Mouse (Mus musculus) thymus, postnatal 14 days (tissue): ENCODE data around the gene Nckap1l.
"Not testable (repeated sequence)": the region's sequence is repeated elsewhere in the genome, so short reads cannot be mapped to it uniquely, and the experiment has no call there.

Source experiments
- DNase-seq: peaks from one replicate; pipeline ENCODE4 v3.0.0; 2021

The Nckap1l gene

DNA sequence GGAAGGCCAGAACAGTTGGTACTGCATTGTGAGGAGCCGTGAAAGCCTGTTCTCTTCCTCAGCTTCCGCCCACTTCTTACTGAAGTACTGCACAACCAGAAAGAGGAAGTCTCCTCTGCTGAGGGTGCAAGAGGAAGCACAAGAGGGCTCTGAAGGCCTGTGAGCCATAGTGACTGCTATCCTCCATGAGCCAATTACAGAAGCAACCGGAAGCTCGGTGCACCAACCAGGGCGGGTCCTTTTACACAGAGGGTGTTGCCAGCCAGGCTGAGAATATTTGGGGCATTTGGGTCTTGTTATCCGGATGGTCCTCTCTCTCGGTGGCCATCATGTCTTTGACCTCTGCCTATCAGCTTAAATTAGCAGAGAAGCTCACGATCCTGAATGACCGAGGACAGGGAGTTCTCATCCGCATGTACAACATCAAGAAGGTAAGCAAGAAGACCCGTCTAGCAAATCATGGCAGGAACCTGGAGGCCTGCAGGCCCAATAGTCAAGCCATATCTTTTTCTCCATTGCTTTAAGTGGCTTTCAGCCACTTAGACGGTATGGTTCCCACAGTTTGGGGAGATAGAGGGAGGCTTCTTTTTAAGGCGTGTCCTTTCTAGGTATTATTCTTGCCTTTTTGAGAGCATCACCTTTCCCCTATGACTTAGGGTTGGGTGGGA, at the start of gene Nckap1l:
Gene Nckap1l (plus strand): TSS at position 244 of the 668 bp plus-strand sequence.
- peak; percentile 85 for DNase-seq

DNA sequence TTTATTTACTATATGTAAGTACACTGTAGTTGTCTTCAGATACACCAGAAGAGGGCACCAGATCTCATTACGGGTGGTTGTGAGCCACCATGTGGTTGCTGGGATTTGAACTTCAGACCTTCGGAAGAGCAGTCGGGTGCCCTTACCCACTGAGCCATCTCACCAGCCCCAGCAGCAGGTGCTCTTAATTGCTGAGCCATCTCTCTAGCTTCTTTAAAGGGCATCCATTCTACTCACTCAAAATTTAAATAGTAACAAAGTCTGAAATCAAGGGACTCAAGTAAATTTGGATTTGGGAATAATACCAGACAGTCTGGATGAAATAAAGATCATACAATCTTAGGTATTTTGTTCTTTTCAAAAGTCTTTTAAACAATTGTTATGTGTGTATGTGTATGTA, 48.0 kb upstream of the Nckap1l start:
- not testable (repeated sequence) for DNase-seq

DNA sequence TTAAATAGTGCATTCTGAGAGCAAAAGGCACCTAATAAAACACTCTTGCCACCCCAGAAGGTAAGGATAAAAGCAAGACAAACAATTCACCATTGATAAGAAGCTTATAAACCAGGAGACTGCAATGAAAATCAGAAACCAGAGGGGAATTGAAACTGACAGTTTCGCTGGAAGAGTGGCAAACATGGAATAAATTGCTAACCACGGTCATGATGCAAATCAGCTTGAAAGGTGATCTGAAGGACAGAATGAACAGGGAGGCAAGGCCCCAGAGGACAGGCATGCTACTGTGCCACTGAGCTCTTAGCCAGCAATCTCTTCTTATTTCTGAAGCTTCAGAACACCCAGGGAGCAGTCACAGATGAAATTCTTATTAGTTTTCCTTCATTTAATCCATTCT, 26.6 kb upstream of the Nckap1l start:
- DNase-seq = no peak

DNA sequence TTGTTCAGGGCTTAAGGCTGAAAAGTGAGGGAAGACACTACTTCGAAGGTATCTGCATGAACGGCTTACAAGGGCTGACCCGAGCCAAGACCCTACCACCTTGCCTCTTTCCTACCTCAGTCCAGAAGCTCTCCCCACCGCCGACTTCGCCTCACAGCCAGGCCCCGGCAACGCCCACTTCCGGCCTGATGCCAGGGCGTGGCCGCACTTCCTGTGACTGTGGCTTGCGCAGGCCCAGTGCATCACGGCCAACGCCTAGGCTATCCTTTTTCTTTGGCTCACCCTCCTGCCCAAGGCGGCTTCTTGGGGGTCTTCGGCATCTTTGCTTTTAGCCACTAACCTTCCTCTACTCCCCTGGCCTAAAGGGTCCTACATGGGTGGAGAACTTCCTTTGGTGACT, 23.4 kb upstream of the Nckap1l start, which contains the start of gene Gtsf1:
Gene Gtsf1 (minus strand): TSS at position 230 of the 400 bp plus-strand sequence.
- peak; percentile 3 for DNase-seq

DNA sequence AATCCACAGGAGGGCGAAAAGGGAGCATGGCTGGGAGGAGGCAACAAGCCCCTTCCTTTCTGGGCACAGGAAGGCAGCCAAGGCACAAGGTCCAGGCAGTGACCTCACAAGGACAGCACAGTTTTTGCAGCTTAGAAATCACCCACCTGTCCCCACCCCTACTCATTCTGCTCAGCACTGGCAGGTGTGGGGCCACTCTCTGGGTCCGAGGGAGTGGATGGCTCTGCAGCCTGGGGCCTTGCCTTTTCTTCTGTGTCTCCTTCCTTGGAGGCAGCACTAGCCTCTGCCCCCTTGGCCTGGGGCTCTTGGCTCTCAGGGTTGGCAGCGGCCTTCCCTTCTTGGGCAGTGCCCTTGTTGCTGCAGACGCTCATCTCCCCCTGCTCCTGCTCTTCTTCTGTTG, 7.6 kb upstream of the Nckap1l start:
- not testable (repeated sequence) for DNase-seq

DNA sequence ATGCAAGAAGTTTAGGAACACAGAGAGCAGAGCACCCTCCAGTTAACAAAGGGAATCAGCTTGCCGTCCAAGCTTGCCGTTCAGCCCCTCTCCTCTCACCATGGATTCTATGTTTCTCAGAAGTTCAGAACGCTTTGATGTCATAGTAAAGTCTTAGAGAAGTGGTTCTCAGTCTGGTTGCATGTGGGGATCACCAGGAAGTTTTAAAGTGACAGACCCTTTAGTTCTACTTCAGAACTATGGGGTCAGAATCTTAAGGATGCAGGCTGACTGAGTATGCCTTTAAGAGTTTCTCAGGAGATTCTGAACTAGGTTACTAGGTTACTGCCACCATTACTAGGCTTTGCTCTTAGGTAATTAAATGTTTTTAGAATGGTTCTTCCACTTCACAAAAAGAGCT, 5.2 kb upstream of the Nckap1l start, which contains the start of gene Gtsf2:
Gene Gtsf2 (minus strand): TSS at position 101 of the 400 bp plus-strand sequence.
- no peak for DNase-seq

DNA sequence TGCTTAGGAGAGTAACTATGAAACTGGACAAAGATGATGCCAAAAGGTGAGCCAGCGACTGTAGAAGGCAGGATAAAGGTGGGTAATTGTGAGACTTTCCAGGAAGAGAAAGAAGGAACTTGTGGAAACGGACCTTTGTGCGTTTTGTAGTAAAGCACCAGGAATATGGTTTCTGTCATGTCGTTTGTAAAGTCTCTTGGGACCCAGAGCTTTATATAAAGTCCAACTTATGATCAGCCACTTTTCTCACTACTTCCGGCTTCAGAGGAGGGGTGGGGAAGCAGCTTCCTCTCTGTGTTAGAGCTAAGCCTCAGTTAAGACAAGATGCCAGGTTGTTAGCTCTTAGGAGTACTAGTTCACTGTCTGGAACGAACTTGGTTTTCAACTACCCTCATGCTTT, 855 bp downstream of the Nckap1l start:
- peak; percentile 23 for DNase-seq

DNA sequence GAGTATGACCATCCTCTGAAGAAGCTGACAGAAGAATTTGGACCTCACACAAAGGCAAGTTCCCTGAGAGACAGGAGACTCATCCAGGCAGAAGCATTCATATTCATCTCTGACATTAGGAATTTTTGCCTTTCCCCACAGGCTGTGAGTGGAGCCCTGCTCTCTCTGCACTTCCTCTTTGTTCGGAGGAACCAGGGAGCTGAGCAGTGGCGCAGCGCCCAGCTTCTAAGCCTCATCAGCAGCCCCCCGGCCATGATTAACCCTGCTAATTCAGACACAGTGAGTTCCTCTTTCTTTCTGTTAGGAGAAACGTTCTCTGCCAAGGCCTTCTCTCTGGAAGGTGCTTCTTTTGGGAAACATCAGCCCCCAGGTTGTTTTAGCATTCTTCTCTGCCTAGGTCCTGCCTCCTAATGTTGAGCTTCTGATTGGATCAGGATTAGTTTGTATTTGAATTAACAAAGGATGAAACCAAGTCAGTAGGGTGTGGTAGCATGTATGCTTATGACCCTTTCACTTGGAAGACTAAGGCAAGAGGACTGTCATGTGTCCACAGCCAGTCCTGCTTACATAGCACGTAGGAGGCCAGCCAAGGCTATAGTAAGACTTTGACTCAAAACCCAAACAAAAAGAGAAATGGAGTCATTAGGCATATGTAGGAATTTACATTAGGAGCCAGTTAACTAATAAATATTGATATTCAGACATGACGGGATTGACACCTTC, 9.1 kb downstream of the Nckap1l start:
- no peak for DNase-seq

DNA sequence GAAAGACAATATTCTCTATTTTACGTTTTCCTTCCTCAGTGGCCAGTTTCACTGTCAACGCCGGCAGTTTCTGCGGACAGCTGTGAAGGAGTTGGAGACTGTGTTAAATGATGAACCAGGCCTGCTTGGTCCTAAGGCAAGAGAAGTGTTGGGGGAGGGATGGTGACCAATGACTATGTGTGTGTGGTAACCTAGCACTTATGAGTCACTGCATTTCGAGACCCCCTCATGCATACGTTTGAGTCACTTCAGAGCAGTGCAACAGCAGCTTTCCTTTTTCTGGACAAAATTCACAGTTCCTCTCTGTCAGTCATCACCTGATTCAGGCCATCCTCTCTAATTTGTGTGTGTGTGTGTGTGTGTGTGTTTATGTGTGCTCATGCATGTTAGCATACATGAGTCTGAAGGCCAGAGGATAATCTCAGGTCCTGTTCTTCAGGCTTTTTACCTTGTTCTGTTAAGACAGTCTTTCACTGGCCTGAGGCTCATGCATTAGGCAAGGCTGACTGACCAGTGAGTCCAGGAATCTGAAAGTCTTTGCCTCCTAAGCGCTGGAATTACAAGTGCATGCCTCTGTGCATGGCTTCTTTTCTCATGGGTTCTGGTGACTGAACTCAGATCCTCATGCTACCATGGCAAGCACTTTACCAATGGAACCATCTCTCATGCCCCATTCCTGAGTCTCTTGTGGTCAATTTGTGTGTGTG, 18.0 kb downstream of the Nckap1l start:
- no peak for DNase-seq

DNA sequence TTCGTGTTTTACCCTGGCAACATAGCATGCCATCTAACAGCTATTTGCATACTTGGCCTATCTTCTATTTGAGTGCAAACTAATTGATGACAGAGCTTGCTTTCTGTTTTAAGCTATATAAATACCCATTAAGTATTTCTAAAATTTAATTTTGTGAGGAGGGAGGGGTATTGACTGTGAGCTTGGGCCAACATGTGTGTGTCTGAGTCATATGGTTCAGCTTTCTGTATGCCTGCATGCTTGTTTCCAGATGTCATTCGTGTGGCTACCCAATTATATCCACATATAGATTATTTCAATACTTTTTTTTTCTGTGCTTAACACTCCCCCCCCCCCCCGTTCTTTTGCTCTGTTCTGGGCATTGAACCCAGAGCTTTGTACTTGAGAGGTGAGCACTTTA, 18.7 kb downstream of the Nckap1l start:
- DNase-seq = no peak

DNA sequence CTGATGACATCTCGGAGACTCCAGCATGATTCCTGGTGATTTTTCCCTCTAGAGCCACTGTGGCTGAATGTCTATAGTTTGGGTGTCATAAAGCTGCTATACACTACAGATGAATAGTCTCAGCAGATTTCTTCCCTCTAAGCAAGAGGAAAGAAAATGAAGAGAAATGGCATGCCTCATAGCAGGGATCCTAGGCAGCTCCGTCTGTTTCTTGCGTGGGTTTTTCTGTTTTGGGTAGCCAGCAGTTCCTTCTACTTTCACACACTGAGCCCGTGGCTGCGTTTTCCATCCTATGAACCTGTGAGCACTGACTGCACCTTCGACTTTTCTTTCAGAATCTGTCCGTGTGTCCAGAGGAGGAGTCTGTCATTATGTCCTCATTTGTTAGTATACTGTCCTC, 19.6 kb downstream of the Nckap1l start:
- DNase-seq = no peak

DNA sequence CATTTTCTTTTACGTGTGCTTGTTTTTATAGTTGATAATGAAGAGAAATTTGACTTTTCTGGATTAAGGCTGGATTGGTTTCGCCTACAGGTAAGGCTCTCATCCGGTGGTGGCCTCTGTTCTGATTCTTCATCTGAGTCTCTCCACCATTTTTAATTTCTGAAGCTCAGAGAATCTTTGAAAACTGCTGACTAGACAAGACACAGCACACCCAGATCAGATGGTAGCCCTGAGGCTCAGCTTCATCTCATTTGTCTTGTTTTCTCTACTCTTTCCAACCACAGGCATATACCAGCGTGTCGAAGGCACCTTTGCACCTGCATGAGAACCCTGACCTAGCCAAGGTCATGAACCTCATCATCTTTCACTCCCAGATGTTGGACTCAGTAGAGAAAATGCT, 20.2 kb downstream of the Nckap1l start:
- no peak for DNase-seq

DNA sequence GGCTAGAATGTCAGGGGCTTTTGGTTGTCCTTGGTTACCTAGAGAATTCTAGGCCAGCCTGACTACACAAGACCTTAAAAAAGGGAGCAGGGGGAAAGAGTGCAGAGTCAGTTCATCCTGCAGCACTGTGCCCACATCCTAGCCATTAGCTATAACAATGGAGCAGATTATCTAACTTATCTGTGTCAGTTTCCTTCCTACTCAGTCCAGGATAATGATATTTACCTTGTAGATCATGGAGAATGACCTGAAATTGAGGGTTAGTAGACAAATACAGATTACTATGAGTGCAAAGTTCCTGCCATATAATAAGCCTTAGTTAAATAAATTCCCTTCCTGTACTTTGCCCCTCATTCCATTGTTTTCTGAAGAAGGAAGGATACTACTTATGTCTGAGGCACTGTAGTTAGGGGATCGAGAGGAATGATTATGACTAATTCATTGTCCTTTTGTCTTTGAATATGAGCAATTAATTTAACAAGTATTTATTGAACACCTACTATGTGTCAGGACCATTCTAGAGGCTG, 25.5 kb downstream of the Nckap1l start:
- no peak for DNase-seq

DNA sequence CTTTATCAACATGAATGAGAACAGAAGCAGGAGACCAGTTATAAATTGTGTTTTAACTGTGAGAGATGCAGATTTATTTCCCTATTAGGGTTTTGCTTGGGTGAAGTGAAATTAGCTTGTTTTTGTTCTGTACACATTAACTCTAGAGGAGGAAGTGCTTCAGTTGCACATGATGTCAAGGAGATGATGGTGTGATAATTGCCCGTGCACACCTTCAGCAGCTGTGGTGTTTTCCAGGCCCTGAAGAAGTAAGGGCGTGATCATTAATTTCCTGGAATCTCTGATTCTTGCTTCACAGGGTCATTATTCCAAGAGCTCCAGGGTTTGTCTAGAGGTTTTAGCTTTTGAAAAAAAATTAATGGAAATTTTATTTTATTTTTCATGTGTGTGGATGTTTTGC, 26.5 kb downstream of the Nckap1l start:
- DNase-seq = no peak

DNA sequence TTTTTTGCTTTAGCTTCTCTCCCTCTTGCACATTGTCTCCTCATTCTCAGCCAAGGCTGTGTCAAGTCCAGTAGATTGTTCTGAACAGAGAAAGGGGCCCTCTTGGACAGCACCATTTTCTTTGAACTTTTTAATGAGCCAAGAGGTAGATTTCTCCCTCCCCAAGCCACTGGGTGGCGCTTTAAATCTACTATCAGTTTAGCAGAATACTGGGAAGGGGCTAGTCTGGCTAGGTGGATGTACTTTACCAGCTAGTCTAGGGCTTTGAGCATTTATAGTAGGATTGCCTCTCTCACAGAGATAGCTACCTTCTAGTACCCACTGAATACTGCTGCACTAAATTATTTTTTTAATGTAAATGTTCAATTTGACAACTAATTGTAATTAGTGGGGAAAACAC, 28.9 kb downstream of the Nckap1l start:
- DNase-seq = peak; percentile 9

DNA sequence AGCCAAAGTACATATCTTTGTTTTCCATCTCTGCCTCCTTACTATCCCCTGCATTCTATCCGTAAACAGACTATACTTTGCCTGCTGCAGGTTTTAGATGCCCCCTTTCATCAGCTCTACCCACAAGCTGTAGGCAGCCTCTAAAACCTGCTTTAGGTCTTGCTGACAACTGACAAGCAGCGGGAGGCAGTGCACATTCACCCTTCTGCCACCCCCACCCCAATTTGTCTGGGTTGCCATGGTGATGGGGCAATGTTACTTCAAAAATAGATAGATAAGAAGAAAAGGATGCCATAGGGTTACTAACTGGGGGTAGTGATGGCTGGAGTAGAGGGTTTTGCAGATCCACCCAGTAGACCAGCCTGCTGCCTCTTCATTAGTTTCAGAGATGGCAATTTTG, 30.9 kb downstream of the Nckap1l start:
- DNase-seq = no peak

DNA sequence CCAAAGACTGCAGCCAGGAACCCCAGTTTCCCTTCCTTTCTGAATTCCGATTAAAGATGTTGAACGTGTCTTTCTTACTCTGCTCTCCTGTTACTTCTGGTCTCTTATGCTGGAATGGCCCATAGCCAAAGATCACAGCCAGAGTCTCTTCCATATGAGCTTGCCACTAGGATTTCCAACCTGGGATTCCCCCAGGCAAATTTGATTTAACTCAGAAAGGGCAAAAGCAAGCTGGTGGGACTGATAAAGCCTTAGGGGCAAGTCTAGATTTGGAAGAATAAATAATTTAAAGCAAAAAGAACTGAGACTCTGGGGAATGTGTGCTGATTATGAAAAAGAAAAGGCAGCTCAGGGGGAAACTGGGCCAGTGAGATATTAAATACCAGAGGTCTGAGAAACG, 31.5 kb downstream of the Nckap1l start:
- no peak for DNase-seq

DNA sequence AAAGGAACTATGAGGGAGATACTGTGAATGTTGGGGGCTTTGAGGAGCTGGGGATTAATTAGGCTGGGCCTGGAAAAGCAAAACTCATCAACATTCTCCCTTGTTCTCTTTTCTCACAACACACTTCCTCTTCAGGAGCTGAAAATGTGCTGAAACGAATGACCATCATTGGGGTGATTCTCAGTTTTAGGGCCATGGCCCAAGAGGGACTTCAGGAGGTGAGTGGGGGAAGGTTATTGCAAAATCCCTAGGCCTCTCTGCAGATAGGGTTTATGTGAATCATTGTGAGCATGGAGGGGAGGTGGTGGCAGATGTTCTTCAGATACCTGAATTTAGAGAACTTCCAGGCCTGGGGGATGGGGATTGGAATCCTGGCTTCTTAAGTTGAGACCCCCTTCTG, 33.1 kb downstream of the Nckap1l start:
- DNase-seq = no peak

DNA sequence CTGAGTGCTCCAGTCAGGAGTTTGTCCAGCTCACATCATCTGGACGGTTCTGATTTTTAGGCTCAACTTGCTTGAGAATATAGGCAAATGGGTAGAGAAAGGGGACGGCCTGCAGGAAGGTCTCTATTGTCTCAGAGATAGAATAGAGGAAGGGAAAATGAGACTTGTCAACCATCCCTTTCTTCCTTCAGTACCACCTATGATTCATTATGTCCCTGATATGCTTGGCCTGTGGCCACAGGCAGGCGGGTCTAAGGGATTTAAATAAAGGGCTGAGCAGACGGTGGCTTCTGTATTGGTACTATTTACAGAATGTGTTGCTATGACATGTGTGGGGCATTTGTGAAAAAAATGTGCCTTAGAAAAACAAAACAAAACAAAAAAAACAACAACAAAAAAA, 34.7 kb downstream of the Nckap1l start:
- DNase-seq = no peak

DNA sequence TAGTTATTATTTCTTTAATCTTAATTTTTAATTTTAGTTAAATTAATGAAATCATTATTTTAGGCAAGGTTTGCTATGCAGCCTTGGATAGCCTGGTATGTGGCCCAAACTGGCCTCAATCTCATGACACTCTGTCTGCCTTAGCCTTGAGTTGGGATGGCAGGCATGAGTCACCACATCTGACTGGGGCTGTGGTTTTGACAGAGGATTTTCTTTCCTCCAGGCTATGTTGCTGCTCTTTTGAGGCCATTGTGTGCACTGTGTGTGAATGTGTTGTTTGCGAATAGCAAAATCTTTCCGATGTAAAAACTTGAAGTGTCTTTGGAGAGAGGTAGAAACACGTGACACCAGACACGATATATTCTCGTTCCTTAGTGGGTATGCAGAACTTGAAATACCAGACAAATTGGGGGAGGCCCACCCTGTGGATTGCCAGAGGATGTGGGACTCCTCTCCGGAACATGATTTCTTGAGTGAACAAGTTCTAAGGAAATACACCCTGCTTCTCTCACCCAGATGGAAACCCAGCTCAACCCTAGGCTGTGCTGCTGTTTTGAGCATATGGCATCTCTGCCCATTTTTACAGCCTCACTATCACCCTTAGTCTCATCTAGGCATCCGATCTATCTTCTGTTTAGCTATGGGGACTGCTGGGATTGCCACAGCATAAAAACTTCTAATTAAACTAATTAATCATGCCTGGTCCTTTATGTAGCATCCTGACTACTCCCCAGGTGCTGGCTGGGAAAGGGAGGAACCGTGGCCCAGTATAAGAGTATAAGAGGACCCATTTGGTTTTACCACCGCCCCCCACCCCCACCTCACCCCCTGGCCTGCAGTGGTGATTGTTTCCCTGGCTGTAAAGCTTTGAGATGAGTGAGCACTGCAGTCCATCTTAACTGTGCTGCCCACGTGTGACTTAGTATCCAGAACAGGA, 42.9 kb downstream of the Nckap1l start:
- no peak for DNase-seq

DNA sequence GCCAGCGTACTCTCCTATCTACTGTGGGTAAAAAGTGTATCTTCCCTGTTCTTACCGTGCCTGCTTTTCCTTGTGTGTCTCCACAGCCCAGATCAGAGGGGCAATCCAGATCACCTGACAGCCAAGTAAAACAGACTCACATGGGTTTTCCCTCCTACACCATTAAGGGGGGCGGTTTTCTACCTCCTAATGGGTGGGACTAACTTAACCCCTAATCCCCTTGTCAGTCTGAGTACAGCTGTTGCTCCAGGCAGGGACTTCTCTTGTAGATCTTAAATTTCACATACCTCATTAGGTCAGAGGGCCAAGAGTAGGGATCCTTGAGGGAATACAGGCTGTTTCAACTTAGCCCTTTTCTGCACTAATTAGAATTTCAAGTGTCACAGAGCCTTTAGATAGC, 44.6 kb downstream of the Nckap1l start:
- DNase-seq = no peak

DNA sequence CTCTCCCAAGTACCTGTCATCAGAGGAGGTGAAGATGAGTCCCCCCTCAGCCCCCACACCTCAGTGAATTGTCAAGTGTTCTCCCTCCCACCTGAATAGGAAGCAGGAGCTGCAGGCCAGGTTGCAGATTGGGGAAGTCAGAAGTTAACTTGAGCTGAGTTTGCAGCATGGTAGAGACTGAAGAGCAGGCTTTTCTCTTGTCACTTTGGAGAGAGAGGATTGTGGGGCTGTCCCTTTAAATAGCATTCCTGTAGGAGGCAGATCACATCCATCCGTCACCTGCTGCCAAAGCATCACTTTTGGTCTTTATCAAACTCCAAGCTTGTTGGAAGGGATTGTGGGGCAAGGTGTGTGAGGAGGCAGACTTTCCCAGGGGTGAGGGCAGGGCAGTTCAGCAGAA, 47.1 kb downstream of the Nckap1l start:
- DNase-seq = no peak

DNA sequence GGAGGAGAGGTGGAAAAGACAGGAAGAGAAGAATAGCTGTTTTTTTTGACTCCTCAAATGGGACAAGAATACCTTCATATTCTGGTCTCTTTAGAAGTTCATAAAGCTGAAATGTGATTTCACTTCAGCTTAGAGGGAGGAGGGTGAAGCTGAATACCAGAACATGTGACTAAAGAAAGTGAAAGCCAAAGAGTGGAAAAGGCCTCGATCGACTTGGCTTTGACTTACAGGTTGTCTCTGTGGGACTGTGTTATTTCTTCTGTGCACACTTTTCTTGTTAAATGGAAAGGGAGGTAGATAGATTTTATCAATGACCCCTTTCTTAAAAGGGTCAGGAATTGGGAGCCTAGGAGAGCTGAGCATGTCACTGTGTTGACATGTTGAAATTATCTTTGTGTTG, 47.6 kb downstream of the Nckap1l start:
- no peak for DNase-seq
